Mouse (Mus musculus) c-Kit-positive CD71-positive TER-119-negative erythroid progenitor cells, embryonic 14.5 days (primary cell): ENCODE data around the gene Hist1h2bf.
"Not testable (repeated sequence)": the region's sequence is repeated elsewhere in the genome, so short reads cannot be mapped to it uniquely, and the experiment has no call there.

ENCODE experiments used
- DNase-seq: peaks from one replicate; pipeline ENCODE4 v3.0.0-alpha.2; 2013; ENCODE audit warnings: low read depth

The Hist1h2bf gene

GRCm38 (mm10) chr13:23573898-23574524 lies at the start of gene Hist1h2bf, which contains the start of gene Hist1h2ad:
Gene Hist1h2bf (minus strand): TSS chr13:23574196.
Gene Hist1h2ad (plus strand): TSS chr13:23574381.
- DNase-seq: peak; percentile 96

DNA sequence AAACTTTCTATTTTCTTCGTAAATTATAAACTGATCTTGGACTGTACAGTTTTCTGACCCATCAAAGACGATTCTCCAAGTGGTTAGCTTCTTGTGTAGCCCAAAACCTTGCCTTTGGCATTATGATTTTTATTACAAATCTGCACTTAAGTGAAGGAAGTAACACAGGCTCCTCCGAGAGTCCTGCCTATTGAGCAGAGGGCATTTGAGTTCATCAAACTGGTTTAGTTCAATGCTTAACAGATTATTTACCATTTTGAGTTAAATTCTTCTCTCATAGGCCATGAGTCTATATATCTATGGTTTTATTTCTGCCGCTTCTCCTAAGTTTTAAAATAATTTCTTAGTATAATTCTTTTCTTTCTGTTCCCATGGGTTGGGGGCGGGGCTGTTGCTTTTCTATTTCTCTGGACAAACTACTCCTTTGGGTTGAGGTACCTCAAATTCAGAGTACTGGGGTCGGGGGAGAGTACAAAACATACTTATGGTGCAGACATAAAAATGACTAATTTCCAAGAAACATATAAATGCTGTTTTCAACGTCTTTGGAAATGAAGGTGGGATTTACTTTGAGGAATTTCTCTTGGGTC lies 49.0 kb upstream of the Hist1h2bf start:
- DNase-seq: no peak

GRCm38 (mm10) chr13:23622175-23622671 lies 48.2 kb upstream of the Hist1h2bf start, which contains the start of gene Hist1h1e:
Gene Hist1h1e (minus strand): TSS chr13:23622558.
- DNase-seq: peak; percentile 66

DNA sequence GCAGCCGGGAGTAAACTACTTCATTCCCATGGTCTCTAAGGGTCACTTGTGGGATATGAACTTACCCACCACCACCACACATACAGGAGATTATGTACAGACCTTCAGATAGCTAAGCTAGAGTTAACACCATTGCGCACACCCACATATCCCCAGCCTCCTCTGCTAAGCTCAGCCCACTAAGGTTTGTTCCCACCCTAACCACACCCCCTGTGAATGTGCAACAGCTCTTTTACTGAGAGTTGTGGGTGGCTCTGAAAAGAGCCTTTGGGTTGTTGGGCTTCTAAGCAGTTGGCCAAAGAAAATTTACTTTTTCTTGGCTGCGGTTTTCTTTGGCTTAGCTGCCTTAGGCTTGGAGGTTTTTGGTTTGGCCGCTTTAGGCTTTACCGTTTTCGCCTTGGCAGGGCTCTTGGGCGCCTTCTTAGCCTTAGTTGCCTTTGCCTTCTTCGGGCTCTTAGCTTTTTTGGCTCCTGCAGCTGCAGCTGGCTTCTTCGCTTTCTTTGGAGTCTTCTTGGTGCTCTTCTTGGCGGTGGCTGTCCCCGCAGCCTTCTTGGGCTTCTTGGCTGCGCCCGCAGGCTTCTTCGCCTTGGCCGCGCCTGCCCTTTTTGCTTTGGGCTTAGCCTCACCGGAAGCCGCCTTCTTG lies 47.7 kb upstream of the Hist1h2bf start:
- peak; percentile 89 for DNase-seq

GRCm38 (mm10) chr13:23620733-23621531 lies 46.9 kb upstream of the Hist1h2bf start, which contains the start of gene Hist1h2be:
Gene Hist1h2be (minus strand): TSS chr13:23621124.
- peak; percentile 93 for DNase-seq

DNA sequence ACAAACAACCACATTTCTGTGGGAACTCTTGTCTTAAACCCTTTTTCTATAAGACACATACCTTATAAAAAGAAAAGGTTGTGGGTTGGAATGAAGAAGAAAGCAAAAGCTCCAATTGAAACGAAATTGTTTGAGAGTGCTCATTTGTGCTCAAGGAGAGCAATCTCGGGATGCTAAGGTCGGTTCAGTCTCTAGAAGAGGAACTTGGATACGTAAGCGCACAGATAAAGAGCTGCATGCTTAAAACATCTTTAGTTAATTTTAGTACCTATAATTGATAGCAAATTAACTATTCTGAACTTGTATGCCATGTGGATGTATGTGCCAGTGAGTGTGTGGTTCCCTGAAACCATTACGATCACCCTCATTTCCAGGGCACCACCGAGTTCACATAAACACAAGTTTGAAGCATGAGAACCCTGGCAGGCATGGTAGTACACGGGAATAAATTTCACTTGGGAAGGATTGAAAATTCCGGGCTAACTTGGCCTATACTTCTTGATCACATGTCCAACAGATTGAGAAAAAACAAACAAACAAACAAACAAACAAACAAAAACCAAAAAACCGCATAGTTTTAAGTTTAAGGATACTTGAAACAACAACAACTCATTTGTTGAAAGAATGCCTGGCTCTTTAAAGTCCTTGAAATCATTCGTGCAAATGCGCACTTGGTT lies 46.2 kb upstream of the Hist1h2bf start:
- DNase-seq: no peak

GRCm38 (mm10) chr13:23611638-23612037 lies 37.6 kb upstream of the Hist1h2bf start:
- DNase-seq: no peak

DNA sequence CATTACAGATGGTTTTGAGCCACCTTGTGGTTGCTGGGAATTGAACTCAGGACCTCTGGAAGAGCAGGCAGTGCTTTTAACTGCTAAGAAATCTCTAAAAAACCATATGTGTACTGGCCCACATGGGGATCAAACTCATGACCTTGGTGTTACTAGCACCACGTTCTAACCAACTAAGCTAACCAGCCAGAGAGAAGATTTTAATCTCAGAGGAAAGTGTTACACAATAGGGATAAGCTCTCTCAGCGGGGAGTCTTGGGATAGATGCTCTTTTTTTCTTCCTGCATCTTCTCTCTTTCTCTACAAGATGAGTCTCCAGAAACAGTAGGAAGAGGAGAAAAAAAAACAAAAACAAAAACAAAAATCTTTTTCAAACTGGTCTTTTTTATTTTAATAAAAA lies 36.4 kb upstream of the Hist1h2bf start:
- DNase-seq: no peak

DNA sequence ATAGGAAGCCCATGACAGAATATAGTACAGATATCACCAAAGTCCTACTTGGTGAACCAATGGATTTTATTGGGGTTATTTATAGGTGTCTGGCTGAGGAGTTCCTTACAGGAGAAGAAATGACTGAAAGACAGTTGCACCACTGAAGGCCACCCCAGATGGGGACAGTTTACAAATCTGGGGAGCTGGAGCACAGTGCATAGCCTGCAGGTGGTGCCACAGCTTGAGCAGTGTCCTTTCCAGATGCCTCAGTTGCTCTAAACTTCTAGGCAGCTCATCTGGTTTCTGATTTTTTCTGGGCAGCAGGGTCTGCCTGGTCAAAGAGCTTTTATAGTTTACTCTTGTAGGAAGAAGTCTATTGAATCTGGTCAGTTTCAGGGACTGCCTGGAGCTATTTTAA lies 35.8 kb upstream of the Hist1h2bf start:
- DNase-seq: no peak

- no peak for DNase-seq
These were observed 35.2 kb upstream of the Hist1h2bf start for GRCm38 (mm10) chr13:23609209-23609608.

DNA sequence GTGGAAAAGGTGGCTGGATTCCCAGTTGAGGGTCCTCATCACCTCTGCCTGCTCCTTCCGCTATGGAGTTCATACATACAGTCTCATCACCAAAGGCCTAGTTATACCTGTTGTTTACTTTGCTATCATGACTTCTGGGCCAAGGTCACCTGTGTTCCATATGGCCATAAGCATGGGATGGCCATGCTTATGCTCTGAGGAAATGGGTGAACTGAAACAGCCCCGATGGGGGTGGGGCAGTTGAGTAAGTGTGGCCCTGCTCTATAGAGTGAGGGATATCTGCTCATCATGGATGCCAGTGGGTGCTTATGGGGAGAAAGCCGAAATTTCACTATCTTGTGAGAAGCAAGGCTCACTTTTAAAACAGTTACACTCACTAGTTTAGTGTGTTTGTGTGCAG lies 31.1 kb upstream of the Hist1h2bf start:
- no peak for DNase-seq

DNA sequence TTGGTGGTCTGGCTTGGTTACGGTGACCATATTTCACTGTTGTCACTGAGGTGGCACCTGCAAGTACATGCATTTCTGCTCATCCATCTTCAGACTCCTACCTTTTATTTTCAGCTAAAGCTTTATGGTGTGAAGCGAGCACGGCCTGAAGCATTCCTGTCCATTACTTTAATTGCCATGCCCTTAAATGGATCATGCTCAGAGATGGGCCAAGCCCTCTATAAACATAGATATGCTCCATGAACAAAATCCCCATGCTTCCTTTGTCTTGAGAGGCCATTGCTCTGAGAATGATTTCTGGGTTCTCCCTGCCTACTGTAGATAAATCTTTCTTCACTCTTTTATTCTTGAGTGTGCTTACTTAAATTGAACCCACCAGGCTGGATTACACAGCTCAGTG lies 30.5 kb upstream of the Hist1h2bf start:
- DNase-seq: no peak

DNA sequence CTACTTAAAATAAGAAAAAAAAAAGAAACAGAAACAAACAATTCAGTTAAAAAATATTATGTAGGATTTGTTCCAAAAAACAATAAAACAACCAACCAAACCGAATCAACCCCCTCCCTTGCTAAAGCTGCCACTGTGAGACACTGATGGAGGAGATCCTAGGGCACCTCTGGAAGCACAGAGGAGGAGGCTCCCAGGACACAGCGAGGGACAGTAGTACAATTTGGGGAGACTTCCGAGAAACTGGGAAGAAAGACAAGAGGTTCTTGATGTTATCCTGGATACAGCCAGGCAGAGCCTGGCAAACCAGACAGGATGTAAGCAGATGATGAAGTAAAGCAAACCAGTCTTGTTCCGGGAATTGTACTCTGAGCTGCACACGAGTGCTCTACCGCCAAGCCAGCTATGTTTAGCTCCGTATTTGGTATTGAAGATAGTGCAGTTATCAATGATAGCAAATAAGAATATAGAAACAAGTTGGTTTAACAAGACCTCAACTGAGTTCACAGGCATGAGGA lies 29.2 kb upstream of the Hist1h2bf start:
- DNase-seq: no peak

DNA sequence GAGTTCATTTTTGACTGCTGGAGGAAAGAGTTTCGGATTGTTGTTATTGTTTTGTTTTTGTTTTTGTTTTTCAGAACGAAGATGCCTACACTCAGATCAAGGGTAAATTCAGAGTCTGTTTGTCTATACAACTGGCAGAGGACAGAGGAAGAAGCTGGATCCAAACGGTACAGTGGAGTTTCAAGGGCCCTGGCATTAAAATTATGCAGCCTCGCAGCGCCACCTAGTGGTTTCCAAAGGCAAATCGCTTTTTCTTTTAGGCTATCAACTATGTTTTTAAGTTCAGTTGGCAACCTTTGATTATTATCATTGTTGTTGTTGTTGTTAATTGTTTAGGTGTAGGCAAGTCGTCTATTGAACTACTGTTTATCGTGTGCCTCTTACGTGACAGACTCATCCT lies 24.0 kb upstream of the Hist1h2bf start:
- no peak for DNase-seq

DNA sequence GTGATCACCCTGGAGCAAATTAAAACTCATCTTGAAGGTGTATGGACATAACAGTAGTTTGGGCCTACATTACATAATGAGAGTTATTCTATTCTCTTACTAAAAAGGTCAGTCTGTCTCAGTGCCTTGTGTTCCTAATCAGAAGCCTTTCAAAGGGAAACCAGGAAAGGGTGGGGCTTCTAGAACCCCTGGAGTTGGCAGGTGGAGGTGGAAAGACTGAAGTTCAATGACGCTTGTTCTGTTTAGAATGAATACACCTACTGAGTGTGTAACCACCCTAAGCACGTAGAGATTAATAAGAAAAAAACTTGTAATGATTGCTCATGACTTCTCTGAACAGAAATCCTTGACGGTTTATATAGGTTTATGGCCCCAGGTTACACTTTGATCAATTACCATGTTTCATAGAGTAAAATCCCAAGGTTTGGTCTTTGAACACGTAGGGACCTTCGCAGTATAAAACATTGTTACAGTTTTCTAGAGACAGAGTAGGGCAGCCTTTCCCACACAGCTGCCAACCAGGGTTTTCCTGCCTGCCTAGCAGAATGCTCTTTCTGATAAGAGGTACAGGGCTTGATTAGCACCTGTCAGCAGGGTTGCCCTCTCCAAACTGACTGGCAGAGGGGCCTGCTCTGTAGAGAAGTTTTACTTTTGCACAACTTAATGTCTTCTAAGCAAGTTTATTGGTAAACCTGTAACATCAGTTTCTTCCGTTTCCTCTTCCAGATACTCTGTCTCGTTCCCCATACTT lies 21.8 kb upstream of the Hist1h2bf start:
- no peak for DNase-seq

GRCm38 (mm10) chr13:23595185-23595584 lies 21.2 kb upstream of the Hist1h2bf start:
- no peak for DNase-seq

DNA sequence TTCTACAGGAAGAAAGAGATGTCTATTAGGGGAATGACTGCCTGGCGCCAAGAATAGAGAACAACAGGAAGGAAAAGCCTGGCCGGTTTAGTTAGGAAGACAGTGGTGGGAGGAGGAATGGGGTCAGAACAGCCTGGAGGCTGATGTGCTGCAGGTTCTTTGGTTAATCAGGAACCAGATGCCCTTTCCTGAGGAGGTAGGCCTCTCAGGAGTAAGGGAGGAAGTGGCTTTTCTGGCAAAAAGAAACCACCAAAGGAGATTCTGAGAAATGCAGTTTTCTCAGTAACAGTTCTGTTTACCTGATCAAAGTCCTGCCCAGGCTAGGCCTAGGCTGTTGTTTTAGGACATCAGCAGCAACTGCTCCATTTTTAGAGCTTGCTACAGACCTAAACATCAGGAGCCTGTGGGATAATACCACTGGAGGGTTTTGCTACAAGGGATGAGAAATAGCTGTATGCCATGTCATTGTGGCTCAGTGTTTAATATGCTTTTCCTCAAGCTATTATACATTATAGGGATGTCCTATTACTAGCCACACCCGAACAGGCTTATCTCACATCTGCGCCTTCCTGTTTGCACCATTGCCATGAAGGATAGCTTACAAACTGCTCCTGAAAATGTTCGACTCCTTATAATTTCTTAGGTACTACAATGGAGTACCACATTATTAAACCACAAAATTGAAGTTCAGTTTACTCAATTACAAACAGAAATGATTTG lies 19.2 kb upstream of the Hist1h2bf start:
- no peak for DNase-seq

GRCm38 (mm10) chr13:23592614-23593013 lies 18.6 kb upstream of the Hist1h2bf start:
- DNase-seq: no peak

- not testable (repeated sequence) for DNase-seq
These were observed 17.9 kb upstream of the Hist1h2bf start for GRCm38 (mm10) chr13:23591886-23592285.

- DNase-seq: no peak
These were observed 17.2 kb upstream of the Hist1h2bf start for GRCm38 (mm10) chr13:23591206-23591605.
